Mouse (Mus musculus): ENCODE results near the gene Sucla2.

- TF ChIP-seq CTCF (IDR thresholded peaks at IDR 0.05; ENCODE audit: control insufficient read depth, insufficient read depth, insufficient replicate concordance, low read depth, low read length) (no peak), POLR2A (IDR thresholded peaks at IDR 0.05; ENCODE audit: control insufficient read depth, low read depth, low read length) (no peak)
These were observed 38.5 kb upstream of the Sucla2 start for GRCm38 (mm10) chr14:73486641-73487040.
